ENCODE assay signal across 35 mouse cellular contexts in genomic region chr6:37829631-37830030, GRCm38 (mm10).
"Had no signal": no experiment of that assay in that cellular context is flagged by ENCODE, and none has a peak within 500 bp of the region (broad histone marks: within the 10 kb centered on the region; RNA-seq: fewer than 3 reads in every experiment).

No protein-coding gene starts in this region.

- H3K4me3 ChIP-seq: heart, embryonic 10.5 days; heart, embryonic 12.5 days; heart, embryonic 13.5 days; heart, embryonic 15.5 days; hindbrain, embryonic 10.5 days; hindbrain, embryonic 12.5 days; hindbrain, embryonic 13.5 days; hindbrain, embryonic 15.5 days; intestine, embryonic 15.5 days; kidney, embryonic 15.5 days; layer of hippocampus, adult 2 months had no signal

- H3K27ac ChIP-seq: heart, embryonic 10.5 days; heart, embryonic 13.5 days; heart, embryonic 15.5 days; hindbrain, embryonic 10.5 days; hindbrain, embryonic 12.5 days; hindbrain, embryonic 13.5 days; hindbrain, embryonic 14.5 days; hindbrain, embryonic 15.5 days; hindbrain, postnatal 0 days; intestine, embryonic 15.5 days; kidney, embryonic 15.5 days; kidney, postnatal 0 days; layer of hippocampus, adult 2 months had no signal

- DNase-seq: heart, postnatal 10 days; heart, postnatal 14 days; heart, postnatal 36 days; heart, postnatal 4 days; kidney, adult 11 months; kidney, adult 18-20 months; kidney, adult 2 months; kidney, adult 8-10 months; kidney, adult 9 months; kidney, postnatal 10 days; kidney, postnatal 14 days; kidney, postnatal 25 days; kidney, postnatal 36 days; kidney, postnatal 4 days; layer of hippocampus, adult 9-11 months; layer of hippocampus, postnatal 36 days had no signal

- H3K9me3 ChIP-seq: heart, embryonic 10.5 days; intestine, embryonic 15.5 days; kidney, embryonic 15.5 days had no signal

- H3K9ac ChIP-seq: heart, embryonic 12.5 days; heart, embryonic 13.5 days; heart, embryonic 15.5 days; hindbrain, embryonic 12.5 days; hindbrain, embryonic 13.5 days; hindbrain, embryonic 14.5 days; hindbrain, embryonic 15.5 days; intestine, embryonic 15.5 days; kidney, embryonic 15.5 days had no signal

- H3K4me2 ChIP-seq: heart, embryonic 11.5 days; heart, embryonic 12.5 days; heart, embryonic 13.5 days; heart, embryonic 15.5 days; hindbrain, embryonic 12.5 days; hindbrain, embryonic 13.5 days; hindbrain, embryonic 14.5 days; hindbrain, embryonic 15.5 days; intestine, embryonic 15.5 days; kidney, embryonic 15.5 days had no signal

- H3K36me3 ChIP-seq: heart, embryonic 10.5 days; heart, embryonic 12.5 days; heart, embryonic 13.5 days; heart, embryonic 15.5 days; hindbrain, embryonic 10.5 days; hindbrain, embryonic 12.5 days; hindbrain, embryonic 13.5 days; hindbrain, embryonic 15.5 days; intestine, embryonic 15.5 days; kidney, embryonic 15.5 days had no signal

- ATAC-seq: hindbrain, embryonic 16.5 days; hindbrain, postnatal 0 days; inflammation-experienced regulatory T-cells, adult 6 months; intestine, embryonic 15.5 days; intestine, embryonic 16.5 days; intestine, postnatal 0 days had no signal

- H3K4me1 ChIP-seq: heart, embryonic 10.5 days; heart, embryonic 12.5 days; heart, embryonic 13.5 days; heart, embryonic 15.5 days; hindbrain, embryonic 10.5 days; hindbrain, embryonic 12.5 days; hindbrain, embryonic 13.5 days; hindbrain, embryonic 15.5 days; intestine, embryonic 15.5 days; kidney, embryonic 15.5 days had no signal

- H3K27me3 ChIP-seq: heart, embryonic 12.5 days; heart, embryonic 13.5 days; heart, embryonic 15.5 days; hindbrain, embryonic 12.5 days; hindbrain, embryonic 13.5 days; hindbrain, embryonic 15.5 days; intestine, embryonic 15.5 days; kidney, embryonic 15.5 days had no signal
